Mouse (Mus musculus) testis, postnatal 14 days (tissue): ENCODE measurements around the gene Ngly1.

Experiments used
- DNase-seq: peaks from one replicate; pipeline ENCODE4 v3.0.0; 2021; ENCODE audit warnings: low spot score

Gene Ngly1

GRCm38 (mm10) chr14:16329756-16330155 is 80.7 kb downstream of the Ngly1 start:
- no peak for DNase-seq

- no peak for DNase-seq
These were observed 85.2 kb downstream of the Ngly1 start for GRCm38 (mm10) chr14:16334260-16334659.

GRCm38 (mm10) chr14:16335835-16336417 is 86.8 kb downstream of the Ngly1 start:
- no peak for DNase-seq

- no peak for DNase-seq
These were observed 98.4 kb downstream of the Ngly1 start for GRCm38 (mm10) chr14:16347505-16347904.

GRCm38 (mm10) chr14:16359704-16360103 is 110.6 kb downstream of the Ngly1 start:
- no peak for DNase-seq
